Mouse (Mus musculus) ES-CJ7 (cell line): ENCODE data around the gene Pdgfb.

Experiments used
- DNase-seq: peaks from one replicate; pipeline ENCODE4 v3.0.0; 2011; ENCODE audit warnings: low read depth, low spot score

Gene Pdgfb

DNA sequence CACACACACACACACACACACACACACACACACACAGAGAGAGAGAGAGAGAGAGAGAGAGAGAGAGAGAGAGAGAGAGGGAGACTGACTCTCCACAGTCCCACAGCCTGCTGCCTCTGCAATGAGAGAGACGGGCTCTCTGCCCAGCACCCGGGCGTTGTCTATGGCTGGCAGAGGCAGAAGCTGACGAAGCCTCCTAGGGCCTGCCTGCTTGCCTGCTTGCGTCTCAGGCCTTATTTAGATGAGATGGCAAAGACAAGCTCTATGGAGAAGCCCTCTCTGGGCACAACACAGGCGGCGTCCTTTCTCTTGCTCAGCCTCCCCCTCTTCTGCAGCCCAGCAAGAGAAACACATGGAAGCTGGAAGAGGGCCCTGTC is 4.6 kb downstream of the Pdgfb start:
- DNase-seq: no peak

DNA sequence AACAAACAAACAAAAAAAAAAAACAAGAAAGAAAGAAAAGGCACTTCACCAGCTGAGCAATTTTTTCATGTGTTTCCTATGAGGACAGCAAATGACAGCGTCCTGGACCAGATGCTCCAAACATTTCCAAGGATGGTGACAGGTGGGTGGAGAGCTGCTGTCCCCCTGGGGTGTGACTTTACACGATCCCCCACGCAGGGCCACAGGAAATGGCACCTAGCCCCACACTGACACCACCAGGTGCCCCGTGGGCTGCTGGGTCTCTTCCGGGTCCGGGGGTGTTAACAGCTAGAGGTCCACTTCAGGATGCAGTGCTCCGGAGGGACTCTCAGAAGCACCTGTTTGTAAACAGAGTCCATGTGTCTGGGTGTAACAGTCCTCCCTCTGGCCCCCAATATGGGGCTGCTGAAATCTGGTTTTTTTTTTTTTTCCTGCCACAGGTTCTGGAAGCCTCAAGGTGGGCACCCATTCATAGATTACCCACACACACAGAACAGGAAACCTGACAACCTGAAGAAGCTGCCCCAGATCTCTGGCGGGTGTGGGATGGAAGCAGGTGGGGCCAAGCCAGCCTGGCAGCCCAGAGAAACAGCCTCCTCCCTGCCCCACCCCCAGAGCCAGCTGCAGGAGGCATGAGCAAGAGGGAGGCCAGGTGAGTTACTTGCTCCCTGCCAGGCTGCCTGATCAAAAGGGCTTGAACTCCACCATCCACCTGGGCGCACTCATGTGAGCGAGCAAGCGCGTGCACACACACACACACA is 5.2 kb downstream of the Pdgfb start:
- no peak for DNase-seq

DNA sequence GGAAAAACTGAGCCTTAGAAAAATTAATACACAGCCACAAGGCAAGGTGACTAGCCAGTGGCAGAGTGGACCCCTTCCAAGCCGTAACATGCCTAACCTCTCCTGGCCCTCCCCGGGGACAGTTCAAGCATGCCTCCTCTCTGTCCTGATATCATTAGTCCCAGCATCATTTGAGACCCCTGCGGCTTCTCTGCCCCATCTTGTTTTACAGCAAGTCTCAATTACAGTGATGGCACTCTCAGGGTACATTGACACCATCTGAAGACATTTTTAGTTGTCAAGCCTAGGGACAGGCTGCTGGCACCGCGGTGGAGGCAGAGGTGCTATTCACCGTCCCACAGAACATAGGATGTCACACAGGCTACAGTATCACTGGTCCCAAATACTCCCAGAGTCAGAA is 6.3 kb downstream of the Pdgfb start:
- no peak for DNase-seq

DNA sequence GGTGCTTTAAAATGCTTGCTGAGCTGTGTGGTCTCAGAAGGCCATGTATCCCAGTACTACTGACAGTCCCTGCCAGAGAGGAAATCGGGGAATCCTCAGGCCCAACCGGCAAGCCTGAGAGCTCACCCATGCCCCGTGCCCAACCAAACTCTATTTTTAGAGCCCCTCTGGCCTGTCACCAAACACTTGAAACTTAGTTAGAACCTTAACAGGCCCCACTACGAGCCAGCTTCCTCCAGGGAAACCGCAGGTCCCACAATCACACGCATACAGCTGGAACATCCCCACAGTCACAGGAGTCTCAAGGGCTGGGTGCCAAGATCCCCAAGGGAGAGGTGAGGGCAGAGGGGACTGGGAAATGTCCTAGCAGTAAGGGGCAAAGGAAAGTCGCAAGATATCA is 8.6 kb downstream of the Pdgfb start:
- no peak for DNase-seq

DNA sequence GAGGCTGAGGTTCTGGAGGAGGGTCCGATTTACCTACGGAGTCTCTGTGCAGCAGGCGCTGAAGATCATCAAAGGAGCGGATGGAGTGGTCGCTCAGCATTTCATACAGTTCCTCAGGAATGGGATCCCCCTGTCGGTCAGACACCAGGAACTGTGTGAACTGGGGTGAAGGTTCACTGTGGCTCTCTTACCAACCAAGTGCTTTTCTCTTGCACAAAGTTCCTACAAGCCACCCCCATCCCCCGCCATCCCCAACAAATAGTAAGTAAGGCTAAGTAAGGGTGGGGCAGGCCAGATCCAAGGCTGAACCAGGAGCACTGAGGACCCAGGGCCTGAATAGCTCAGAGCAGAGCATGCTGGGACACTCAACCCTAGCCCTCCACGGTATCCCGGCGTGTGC is 9.3 kb downstream of the Pdgfb start:
- peak; percentile 62 for DNase-seq

DNA sequence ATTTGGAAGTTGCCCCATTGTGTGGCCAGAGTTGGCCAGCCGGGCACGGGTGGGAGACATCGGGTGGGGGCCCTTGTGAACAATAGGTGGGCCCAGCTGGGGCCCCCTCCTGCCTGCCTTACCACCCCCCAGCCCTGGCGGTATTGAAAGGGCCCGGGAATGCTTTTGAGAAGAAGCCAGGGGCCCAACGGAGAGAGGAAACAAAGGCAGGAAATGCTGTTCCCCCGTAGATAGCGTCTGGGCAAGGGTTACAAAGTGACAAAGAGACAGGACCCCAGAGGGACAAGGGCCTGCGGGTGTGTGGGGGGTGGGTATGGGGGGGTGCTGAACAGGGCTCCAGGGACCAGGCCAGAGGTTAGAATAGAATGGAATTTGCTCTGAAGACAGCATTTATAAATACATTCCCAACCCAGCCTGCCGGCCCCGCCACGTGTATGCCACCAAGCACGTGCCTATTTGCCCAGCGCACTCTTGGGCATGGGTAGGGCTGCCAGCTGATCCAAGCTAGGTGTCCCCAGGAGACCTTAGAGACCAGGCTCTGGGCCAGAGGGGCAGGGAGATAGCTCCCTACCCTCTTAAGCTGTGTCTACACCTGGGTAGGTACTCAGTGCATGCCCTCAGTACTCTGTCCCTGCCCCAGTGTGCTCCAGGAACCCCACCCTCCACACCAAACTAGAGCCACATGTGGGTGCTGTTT is 10.0 kb downstream of the Pdgfb start:
- DNase-seq: no peak

DNA sequence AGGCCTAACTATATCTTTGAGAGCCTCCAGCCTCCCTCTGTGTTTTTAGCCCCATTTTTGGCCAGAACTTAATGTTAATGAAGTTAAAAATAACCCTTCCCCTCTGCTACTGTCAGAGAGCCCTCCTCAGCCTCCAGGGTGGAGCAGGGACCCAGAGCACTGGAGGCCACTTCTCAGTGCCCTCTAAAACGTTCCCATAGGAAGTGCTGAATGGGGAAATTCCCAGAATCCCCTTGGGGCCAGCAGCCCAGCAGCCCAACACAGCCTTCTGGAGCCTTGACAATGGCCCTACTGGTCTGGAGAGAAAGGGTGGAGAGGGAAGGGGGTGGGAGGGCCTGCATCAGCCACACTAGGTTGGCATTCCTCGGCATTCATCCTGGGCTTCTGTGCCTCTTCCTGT is 11.2 kb downstream of the Pdgfb start:
- DNase-seq: no peak

DNA sequence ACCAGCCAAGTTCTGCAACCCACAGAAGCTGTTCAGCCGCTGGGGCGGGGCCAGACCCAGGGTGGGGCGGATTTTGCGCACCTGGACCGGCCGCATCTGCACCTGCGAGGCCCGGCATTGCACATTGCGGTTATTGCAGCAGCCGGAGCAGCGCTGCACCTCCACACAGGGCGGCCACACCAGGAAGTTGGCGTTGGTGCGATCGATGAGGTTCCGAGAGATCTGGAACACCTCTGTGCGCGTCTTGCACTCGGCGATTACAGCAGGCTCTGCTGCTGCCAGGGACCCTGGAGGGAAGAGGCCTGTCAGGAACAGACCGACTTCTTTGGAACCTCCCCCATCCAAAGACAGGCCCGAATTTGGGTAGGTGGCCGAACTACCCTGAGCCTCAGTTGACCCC is 13.2 kb downstream of the Pdgfb start:
- DNase-seq: peak; percentile 54

DNA sequence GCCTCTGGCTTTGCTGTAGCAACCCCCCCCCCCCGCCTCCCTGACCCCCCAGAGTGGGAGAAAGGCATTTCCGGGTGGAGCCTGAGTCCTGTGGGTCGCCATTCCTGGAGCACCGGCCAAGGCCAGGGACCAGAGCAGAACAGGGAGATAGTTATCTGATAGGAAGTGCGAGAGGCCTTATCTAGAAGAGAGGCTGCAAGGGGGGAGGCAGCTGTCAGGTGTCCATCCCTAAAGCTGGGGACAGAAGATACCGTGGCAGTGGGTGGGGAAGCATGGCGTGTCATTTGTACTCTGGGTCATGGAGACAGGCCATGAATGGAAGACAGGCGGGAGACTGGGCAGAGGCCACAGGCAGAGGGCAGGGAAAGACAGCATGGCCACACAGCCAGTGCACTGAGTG is 14.1 kb downstream of the Pdgfb start:
- no peak for DNase-seq

DNA sequence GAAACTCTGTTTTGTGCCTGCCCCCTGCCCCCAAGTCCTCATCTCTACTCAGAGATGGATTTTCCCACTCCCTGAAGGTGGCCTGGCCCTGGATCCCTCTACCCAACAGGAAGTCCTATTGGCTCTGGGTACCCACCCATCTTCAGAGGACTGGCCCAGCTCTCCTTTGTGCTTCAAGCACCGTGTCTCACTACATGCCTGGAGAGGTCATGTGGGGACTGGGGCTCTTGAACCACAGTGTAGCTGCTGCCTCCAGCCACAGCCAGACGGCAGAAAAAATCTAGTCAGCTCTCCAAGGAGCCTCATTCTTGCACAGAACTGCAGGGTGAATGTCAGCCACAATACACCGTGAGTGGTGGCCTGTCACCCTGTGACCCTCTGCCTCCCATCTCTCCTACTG is 16.8 kb downstream of the Pdgfb start:
- DNase-seq: no peak

DNA sequence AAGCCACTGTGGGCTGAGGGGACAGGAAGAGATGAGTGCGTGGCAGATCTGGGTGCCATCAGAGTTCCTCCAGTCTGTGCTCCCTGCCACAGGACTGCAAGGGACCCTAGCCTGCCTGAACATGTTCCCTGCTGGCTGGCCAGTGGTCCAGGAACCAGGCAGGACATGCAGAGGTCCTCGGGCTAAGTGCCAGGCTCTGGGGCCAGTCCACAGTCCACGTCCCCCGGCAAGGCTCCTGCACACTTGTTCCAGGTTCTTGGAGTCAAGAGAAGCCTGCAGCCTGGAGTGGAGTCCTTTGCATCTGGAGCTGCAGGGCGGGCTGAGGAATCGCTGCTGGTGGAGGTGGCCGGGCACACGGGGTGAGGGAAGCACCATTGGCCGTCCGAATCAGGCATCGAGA is 18.0 kb downstream of the Pdgfb start:
- no peak for DNase-seq

DNA sequence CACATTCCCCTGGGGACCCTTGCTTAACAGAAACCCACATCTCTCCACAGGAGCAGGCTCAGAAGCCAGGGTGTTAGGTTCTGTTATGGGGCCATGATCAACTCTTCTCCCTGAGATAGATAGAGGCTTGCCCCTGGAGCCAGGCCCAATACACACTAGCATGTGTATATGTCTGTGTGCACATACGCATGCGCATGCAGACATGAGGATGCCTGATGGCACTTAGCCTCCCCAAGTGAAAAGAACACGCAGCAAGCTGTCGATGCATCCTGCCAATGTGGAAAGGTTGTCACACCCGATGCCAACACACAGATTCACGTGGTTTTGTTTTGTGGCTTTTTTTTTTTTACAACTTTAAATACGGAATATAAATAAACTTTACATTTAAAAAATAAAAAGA is 19.2 kb downstream of the Pdgfb start:
- DNase-seq: no peak

DNA sequence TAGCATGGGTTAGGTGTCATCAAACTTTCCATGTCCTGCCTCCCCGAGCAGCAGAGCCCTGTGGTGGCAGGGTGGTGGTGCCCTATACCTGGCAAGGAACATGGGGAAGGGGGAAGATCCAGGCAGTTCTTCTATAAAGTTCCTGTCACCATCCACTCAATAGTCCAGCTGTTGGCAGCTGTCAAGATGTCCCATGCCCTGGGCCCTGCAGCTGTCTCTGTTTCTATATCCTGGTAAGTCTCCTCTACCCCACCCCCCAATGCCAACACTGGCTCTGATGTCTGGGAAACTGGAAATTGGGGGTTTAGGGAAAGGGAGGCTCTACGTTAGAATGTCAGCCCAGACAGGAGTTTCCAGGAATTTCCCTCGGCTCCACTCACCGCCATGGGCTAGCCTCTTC is 20.2 kb downstream of the Pdgfb start:
- DNase-seq: no peak

DNA sequence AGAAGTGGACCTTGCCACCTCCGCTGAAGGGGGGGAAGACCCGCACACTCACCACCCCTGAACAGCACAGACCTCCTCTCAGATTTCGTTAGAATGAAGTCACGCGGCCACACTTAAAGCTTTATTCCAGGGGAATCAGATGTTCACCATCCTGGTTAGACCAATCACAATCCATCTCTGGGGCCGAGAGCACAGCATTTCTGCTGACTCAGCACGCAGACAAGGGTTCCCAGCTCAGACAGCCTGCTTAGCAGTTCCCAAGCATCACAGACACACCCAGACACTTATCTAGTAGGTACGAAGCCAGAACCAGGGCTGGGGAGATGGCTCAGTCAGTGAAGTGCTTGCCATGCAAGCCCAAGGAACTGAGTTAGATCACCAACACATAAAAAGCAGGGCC is 28.6 kb downstream of the Pdgfb start:
- peak; percentile 60 for DNase-seq

DNA sequence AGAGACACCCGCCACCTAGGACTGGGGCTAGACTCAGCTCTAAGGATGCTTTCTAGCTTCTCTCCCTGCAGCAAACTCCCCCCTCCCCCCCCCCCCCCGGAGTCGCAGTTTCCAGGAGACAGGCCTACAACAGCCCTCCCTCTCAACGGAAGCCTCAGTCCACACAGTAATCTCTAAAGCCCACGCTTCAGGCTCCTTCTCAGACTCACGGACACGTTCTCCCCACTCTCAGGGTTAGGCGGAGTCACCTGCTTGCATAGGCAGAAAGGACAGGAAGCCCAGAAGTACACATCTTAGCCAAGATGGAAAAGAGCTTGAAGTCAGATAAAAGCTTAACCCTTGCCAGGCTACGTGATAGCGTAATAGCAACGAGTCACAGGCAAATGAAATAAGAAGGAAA is 29.3 kb downstream of the Pdgfb start:
- DNase-seq: no peak

DNA sequence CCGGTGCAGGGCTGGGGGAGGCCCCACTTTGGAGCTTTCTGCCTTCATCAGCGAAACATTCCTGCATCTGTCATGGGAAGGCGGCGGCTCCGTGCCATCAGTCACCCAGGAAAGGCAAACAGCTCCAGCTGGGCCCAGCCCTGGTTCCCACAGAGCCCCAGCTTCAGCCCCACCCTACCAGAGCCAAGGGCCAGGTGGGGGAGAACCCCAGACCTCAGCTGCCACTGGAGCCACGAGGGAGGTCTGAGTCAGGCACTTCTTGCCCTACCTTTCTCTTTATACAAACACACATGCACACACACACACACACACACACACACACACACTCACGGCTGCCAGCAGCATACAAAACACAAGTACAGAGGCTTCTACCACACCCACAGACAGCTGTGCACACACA is 30.6 kb downstream of the Pdgfb start:
- no peak for DNase-seq

DNA sequence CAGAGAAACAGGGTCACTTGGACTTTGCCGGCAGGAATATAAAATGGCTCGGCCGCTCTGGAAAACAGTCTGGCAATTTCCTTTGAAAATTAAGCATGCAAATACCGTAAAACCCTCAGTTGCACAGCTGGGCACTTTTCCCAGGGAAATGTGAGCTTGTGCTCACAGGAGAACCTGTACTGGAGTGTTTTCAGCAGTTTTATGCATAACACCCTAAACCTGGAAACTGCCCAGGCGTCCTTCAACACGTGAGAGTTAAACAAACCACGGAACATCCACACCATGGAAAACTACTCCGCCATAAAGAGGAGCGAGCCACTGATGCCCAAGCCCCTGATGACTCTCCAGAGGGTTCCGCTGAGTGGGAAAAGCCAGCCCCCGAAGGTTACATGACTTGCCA is 34.1 kb downstream of the Pdgfb start:
- no peak for DNase-seq

DNA sequence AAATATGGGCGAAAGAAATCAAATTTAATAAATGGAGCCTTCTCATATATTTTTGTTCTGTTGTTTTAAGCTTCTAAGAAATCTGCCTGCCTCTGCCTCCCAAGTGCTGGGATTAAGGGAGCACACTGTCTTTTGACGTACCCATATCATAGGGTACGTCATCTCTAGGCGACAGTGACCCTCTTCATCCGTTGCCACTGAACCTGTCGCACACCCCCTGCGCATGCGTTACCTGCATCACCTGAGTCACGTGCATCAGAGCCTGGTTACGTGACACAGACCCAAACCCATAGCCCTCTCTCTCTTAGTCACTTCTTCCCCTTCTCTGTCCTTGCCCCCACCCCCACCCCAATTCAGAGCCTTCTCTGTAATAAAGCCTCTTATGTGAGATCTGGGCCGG is 42.6 kb downstream of the Pdgfb start:
- peak; percentile 76 for DNase-seq

DNA sequence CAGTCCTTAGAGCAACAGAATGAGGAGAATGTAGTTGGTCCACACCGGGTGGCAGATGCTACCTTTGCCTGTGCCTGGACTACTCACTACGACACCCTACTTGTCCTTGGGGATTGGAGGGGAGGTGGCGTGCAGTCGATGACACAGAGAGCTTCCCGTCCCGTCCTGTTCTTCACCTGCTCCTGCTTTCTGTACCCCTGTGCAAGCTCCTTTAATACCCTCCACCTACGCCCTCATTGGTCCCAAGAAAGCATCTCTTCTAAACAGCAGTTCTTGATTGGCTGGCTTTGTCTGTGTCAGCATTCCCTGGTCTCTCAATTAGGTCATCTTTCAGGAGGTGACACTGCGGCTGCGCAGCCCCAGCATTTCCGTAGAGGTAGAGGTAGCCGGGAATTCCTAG is 43.8 kb downstream of the Pdgfb start, which contains the start of gene Cbx7:
Gene Cbx7 (minus strand): TSS at position 180 of the 400 bp plus-strand sequence.
- DNase-seq: peak; percentile 99

DNA sequence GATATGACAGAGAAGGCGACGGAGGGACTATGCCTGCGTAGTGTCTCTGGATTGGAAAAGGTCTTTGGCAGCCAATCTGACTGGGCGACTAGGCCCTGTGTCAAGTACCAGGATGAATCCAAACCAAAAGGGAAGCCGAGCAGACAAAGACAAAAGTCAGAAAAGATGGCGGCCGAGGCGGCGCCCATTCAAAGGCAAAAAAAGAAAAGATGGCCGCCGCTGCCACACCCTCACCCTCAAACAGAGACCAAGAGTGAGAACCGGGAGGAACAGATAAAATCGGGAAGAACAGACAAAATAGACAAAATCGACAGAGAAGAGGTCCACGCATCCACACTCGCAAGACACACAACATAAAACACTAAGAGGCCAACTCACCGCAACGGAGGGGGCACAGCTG is 44.3 kb downstream of the Pdgfb start:
- peak; percentile 59 for DNase-seq

DNA sequence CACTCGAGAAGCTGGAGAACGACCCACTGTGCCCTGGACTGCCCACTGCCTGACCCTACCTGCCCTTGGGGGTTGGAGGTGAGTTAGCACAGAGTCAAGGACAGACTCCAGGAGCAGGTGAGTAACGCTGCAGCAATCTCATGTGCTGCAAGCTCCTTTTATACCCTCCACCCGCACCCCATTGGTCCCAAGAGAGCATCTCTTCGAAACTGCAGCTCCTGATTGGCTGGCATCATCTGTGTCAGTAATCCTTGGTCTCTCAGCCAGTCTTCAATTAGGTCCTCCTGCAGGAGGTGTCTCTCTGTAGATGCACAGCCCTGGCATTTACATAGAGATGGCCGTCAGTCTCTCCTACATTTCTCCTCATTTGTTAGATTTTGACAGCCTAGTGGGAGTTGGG is 47.4 kb downstream of the Pdgfb start:
- DNase-seq: peak; percentile 54

DNA sequence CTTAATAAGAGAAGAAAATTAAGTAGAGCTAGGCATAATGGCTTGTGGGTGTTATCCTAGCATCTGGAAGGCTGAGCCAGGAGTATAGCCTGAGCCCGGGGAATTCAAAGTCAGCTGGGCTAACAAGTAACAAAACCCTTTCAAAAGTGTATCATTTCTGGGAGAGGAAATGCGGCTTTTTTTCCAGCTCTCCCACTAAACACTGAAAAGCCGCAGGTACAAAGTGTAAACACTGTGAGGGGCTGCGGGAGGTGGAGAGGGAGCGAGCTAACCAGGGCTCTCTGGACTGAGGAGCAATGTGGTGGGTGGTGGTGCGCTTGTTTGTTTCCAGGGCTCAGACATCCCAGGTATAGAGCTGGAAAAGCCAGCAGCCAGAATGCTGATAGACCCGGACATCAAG is 50.4 kb downstream of the Pdgfb start:
- no peak for DNase-seq

DNA sequence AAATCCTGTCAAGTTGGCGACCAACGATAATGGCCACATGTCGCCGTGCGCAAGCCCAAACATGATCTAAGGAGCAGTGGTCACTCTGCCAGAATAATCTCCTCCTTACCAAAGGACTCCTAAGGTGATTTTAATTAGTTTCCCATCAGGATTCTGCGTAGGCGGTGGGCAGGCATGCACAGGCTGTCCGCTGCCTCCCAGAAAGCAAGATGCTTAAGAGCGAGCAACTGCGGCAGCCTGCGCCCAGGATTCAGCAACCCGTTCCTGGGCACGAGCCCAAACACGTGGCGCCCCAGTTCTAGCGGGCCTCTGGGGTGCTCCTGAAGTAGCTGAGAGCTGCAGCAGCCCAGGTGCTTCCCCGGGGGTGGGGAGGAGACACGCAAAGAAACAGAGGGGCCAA is 52.1 kb downstream of the Pdgfb start:
- DNase-seq: no peak
